Mouse (Mus musculus) liver, adult 2 months (tissue): ENCODE data around the gene Phlda1. TPM values are rescaled to one million over a fixed set of nuclear protein-coding genes. Genes with fewer than 3 reads are reported as not detected.
"Not testable (repeated sequence)": the region's sequence is repeated elsewhere in the genome, so short reads cannot be mapped to it uniquely, and the experiment has no call there.

ENCODE experiments used
- DNase-seq: peaks from one replicate; pipeline ENCODE4 v3.0.0-alpha.2; 2011; ENCODE audit warnings: low read depth, low spot score; ENCODE audit errors: extremely low read depth
- H3K27ac ChIP-seq: fragments of 200-500 bp; replicated peaks from 2 replicates; pipeline ENCODE4 v1.5.1; 2012; ENCODE audit warnings: low read depth, mild to moderate bottlenecking, control low read depth, inconsistent platforms, low read length; ENCODE audit not compliant: insufficient read depth
- H3K27me3 ChIP-seq: fragments of 200-500 bp; 2 replicates; pipeline ENCODE4 v1.6.1; 2012; ENCODE audit warnings: mild to moderate bottlenecking, moderate library complexity, low read length, inconsistent platforms; ENCODE audit not compliant: control insufficient read depth, insufficient read depth
- H3K36me3 ChIP-seq: fragments of 200-500 bp; 2 replicates; pipeline ENCODE4 v1.6.1; 2012; ENCODE audit warnings: low read length, inconsistent platforms; ENCODE audit not compliant: control insufficient read depth, insufficient read depth
- H3K4me1 ChIP-seq: fragments of 200-500 bp; 2 replicates; pipeline ENCODE4 v1.6.1; 2011; ENCODE audit warnings: low read length; ENCODE audit not compliant: control insufficient read depth, insufficient read depth
- H3K4me3 ChIP-seq: fragments of 200-500 bp; 2 replicates; pipeline ENCODE4 v1.5.1; 2011; ENCODE audit warnings: low read depth, mild to moderate bottlenecking, control low read depth, low read length, moderate library complexity; ENCODE audit not compliant: insufficient read depth
- H3K79me2 ChIP-seq: fragments of 200-500 bp; 2 replicates; pipeline ENCODE4 v1.6.1; 2012; ENCODE audit warnings: inconsistent platforms, mild to moderate bottlenecking, low read length, moderate library complexity; ENCODE audit not compliant: control insufficient read depth, insufficient read depth
- H3K9ac ChIP-seq: fragments of 200-500 bp; 2 replicates; pipeline ENCODE4 v1.6.1; 2012; ENCODE audit warnings: low read depth, mild to moderate bottlenecking, control low read depth, inconsistent platforms, low read length
- CTCF ChIP-seq: fragments of 200-500 bp; IDR thresholded peaks from 2 replicates; pipeline ENCODE4 v1.5.1; 2011; ENCODE audit warnings: low read depth, low read length, control low read depth
- POLR2A ChIP-seq: fragments of 200-500 bp; IDR thresholded peaks from 2 replicates; pipeline ENCODE4 v1.6.1; 2011; ENCODE audit warnings: low read length, control low read depth; ENCODE audit not compliant: insufficient read depth; ENCODE audit errors: extremely low read depth
- WGBS: fragments of 180-500 bp; shearing (Covaris S2); methylation state at CpG from one replicate; pipeline ENCODE4 v1.1.7; 2018; 5-methylcytosine and 5-hydroxymethylcytosine counted together
- polyA plus RNA-seq: library from polyadenylated mRNA; depleted of rRNA; stranded (reverse); fragments of >200 nt; gene quantifications from 2 replicates; pipeline ENCODE4 v1.2.3, GENCODE M21; 2012
- total RNA-seq: library from RNA; depleted of rRNA; stranded (reverse); fragments of >200 nt; gene quantifications from 2 replicates; pipeline ENCODE4 v1.2.3, GENCODE M21; 2014

Phlda1 gene
- total and polyA plus RNA-seq, 2 experiments = 11.2 to 51.0 TPM

- Histone ChIP-seq H3K79me2 (peaks cover 24% of the 10 kb centered on the region), H3K4me1 (peaks cover 9% of the 10 kb centered on the region), H3K36me3 (0 out of 2 replicates have a peak, but pooled peaks cover under 1% of the 10 kb centered on the region), H3K9ac (no peak overlapping the region), H3K27ac (no peak overlapping the region), H3K27me3 (no peaks in the 10 kb centered on the region), H3K4me3 (no peak overlapping the region)
- DNase-seq = peak; percentile 51
- TF ChIP-seq POLR2A (no peak), CTCF (no peak)
- 46% methylated on average over 6 of the region's 6 CpGs for WGBS
These were observed 29.0 kb upstream of the Phlda1 start for GRCm38 (mm10) chr10:111476989-111477510.

DNA sequence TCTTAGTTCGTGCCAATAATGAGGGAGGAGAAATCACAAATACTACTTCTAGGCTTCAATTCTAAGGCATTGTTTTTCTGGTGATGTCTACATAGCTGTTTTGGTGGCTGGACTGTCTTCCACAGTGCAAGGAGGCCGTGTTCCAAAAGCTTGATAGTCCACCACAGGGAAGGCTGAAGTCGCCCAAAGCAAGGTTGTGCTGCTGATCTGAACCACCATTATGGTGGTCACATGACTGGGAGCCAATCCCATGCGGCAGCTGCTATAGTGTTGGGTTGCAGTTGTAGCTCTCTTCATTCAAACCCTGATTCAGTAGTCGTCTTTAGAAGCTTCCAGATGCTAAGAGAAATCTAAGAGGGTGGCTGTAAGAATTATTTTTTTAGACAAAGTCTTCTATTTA is 26.5 kb upstream of the Phlda1 start:
- TF ChIP-seq CTCF = no peak
- TF ChIP-seq POLR2A = no peak
- H3K36me3 ChIP-seq = 0 out of 2 replicates have a peak, but pooled peaks cover 2% of the 10 kb centered on the region
- H3K27me3 ChIP-seq = no peaks in the 10 kb centered on the region
- H3K4me1 ChIP-seq = peaks cover 22% of the 10 kb centered on the region
- H3K9ac ChIP-seq = no peak overlapping the region
- H3K27ac ChIP-seq = no peak overlapping the region
- H3K79me2 ChIP-seq = peaks cover 18% of the 10 kb centered on the region; the same call in 1 of the 2 replicates
- H3K4me3 ChIP-seq = no peak overlapping the region
- 94% methylated on average over 5 of the region's 5 CpGs for WGBS
- no peak for DNase-seq

DNA sequence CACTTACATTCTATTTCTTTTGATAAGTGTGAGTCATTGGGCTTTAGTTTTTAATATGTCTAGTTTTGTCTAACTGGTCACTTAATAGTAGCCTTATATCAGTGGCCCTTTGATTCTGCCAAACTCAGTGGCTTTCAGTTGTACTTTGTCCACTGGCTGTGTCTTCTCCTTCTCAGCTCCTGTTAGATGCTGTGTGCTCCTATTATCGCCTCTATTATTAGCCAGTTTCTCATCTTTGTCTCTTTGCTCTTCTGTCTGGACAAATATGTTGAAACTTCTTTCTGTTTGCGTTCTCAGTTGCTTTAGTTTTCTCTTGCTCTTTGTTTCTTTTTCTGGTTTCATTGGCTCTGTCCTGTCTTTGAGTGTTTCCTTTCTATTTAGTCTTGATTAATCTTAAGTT is 23.4 kb upstream of the Phlda1 start:
- H3K4me1 ChIP-seq = peaks cover 19% of the 10 kb centered on the region
- peak; percentile 66 for DNase-seq
- H3K9ac ChIP-seq = no peak overlapping the region
- H3K4me3 ChIP-seq = no peak overlapping the region
- peaks cover 19% of the 10 kb centered on the region for H3K36me3 ChIP-seq
- H3K27ac ChIP-seq = no peak overlapping the region
- no peaks in the 10 kb centered on the region for H3K27me3 ChIP-seq
- 25% methylated on average over 2 of the region's 2 CpGs for WGBS
- H3K79me2 ChIP-seq = peaks cover 13% of the 10 kb centered on the region; the same call in 1 of the 2 replicates
- TF ChIP-seq CTCF = no peak
- no peak for TF ChIP-seq POLR2A

- H3K27ac ChIP-seq = 0 out of 2 replicates have a peak overlapping the region, but pooled peaks have one; percentile 2
- WGBS = 23% methylated on average over 5 of the region's 5 CpGs
- peaks cover 24% of the 10 kb centered on the region for H3K36me3 ChIP-seq
- H3K4me1 ChIP-seq = peaks cover 19% of the 10 kb centered on the region
- no peak for TF ChIP-seq POLR2A
- no peak for TF ChIP-seq CTCF
- no peak overlapping the region for H3K9ac ChIP-seq
- no peaks in the 10 kb centered on the region for H3K27me3 ChIP-seq
- H3K79me2 ChIP-seq = peaks cover 10% of the 10 kb centered on the region; the same call in 1 of the 2 replicates
- H3K4me3 ChIP-seq = no peak overlapping the region
- peak; percentile 80 for DNase-seq
These were observed 22.0 kb upstream of the Phlda1 start for GRCm38 (mm10) chr10:111484079-111484478.

DNA sequence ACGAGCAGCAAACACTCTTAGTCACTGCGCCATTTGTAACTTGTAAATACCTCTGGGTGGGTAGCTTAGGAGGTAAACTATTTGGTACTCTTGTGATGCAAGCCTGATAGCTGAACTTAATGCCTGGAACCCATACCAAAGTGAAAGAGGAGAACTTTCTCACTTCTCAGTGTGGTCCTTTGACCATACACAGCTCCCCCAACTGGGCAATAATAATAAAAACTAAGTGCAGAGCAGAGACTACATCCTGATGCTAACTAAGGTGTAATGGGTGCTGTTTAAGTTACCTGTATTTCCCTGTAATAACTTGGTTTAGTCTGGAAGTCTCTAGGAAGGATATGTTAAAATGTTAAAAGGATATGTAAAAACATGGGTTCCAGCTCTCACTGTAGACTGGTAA is 17.3 kb upstream of the Phlda1 start:
- Histone ChIP-seq H3K79me2 (peaks cover 2% of the 10 kb centered on the region; the same call in 1 of the 2 replicates), H3K36me3 (peaks cover 45% of the 10 kb centered on the region), H3K9ac (no peak overlapping the region), H3K27me3 (no peaks in the 10 kb centered on the region), H3K4me3 (no peak overlapping the region), H3K27ac (no peak overlapping the region), H3K4me1 (peaks cover 11% of the 10 kb centered on the region)
- WGBS = 89% methylated on average over 2 of the region's 2 CpGs
- TF ChIP-seq CTCF (no peak), POLR2A (no peak)
- DNase-seq = no peak

DNA sequence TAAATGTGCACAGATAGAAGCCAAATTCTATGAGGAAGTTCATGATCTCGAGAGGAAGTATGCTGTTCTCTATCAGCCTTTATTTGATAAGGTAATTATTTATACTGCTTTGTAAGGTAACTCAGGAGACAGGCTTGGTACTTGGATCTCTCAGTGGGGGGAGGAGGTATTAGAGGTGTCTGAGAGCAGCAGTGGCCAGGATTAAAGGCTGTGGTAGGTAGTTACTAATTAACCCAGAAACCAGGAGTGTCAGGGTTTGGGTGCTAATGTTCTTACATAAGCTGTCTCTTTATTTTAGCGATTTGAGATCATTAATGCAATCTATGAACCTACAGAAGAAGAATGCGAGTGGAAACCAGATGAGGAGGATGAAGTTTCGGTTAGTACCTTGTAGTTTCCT is 16.0 kb upstream of the Phlda1 start:
- H3K9ac ChIP-seq, H3K27ac ChIP-seq, H3K4me1 ChIP-seq, H3K79me2 ChIP-seq, H3K27me3 ChIP-seq, H3K4me3 ChIP-seq: not testable (repeated sequence)
- DNase-seq = peak; percentile 86
- H3K36me3 ChIP-seq = peaks cover 50% of the 10 kb centered on the region
- WGBS = 37% methylated on average over 4 of the region's 4 CpGs
